Mouse (Mus musculus) forebrain, embryonic 11.5 days (tissue): ENCODE data around the gene Sp6. TPM values are rescaled to one million over a fixed set of nuclear protein-coding genes. Genes with fewer than 3 reads are reported as not detected.

Experiments
- ATAC-seq: fragments of 200-750 bp; cut with Nextera tagmentation; replicated peaks from 2 replicates; pipeline ENCODE4 v1.8.0; 2017; ENCODE audit warnings: moderate TSS enrichment; ENCODE audit not compliant: low FRiP score
- DNase-seq: peaks from one replicate; pipeline ENCODE4 v3.0.0-alpha.2; 2017; ENCODE audit warnings: low spot score
- H3K27ac ChIP-seq: fragments of 300-500 bp; sonication (generic); 2 replicates; pipeline ENCODE4 v1.5.1; 2014; ENCODE audit warnings: low read depth, low read length
- H3K27me3 ChIP-seq: fragments of 300-500 bp; sonication (generic); 2 replicates; pipeline ENCODE4 v1.6.1; 2014; ENCODE audit warnings: mild to moderate bottlenecking, low read length, mixed read lengths; ENCODE audit not compliant: control insufficient read depth, insufficient read depth
- H3K36me3 ChIP-seq: fragments of 300-500 bp; sonication (generic); 2 replicates; pipeline ENCODE4 v1.6.1; 2014; ENCODE audit warnings: mild to moderate bottlenecking, low read length, moderate library complexity, mixed read lengths; ENCODE audit not compliant: control insufficient read depth, insufficient read depth
- H3K4me1 ChIP-seq: fragments of 300-500 bp; sonication (generic); replicated peaks from 2 replicates; pipeline ENCODE4 v1.6.1; 2014; ENCODE audit warnings: low read length, mixed read lengths; ENCODE audit not compliant: control insufficient read depth, insufficient read depth
- H3K4me2 ChIP-seq: fragments of 300-500 bp; sonication (generic); 2 replicates; pipeline ENCODE4 v1.6.1; 2014; ENCODE audit warnings: low read depth, mild to moderate bottlenecking, low read length, moderate library complexity, mixed read lengths; ENCODE audit not compliant: severe bottlenecking
- H3K4me3 ChIP-seq: fragments of 300-500 bp; sonication (generic); 2 replicates; pipeline ENCODE4 v1.5.1; 2014; ENCODE audit warnings: low read depth, low read length
- H3K9ac ChIP-seq: fragments of 300-500 bp; sonication (generic); 2 replicates; pipeline ENCODE4 v1.6.1; 2014; ENCODE audit warnings: low read length
- H3K9me3 ChIP-seq: fragments of 300-500 bp; sonication (generic); 2 replicates; pipeline ENCODE4 v1.6.1; 2016; ENCODE audit warnings: low read length, mixed read lengths; ENCODE audit not compliant: control insufficient read depth
- WGBS: fragments of 180-500 bp; shearing (Covaris S2); extraction: QIAGEN DNeasy Blood & Tissue Kit; methylation state at CpG from one replicate; pipeline ENCODE4 v1.1.7; 2014; 5-methylcytosine and 5-hydroxymethylcytosine counted together
- polyA plus RNA-seq: library from polyadenylated mRNA; unstranded; fragments of >200 nt; fragmentation: Nextera tagmentation; extraction: Ambion mirVana; gene quantifications from 2 replicates; pipeline ENCODE4 v1.2.1, GENCODE M21; 2014

Sp6 gene
- polyA plus RNA-seq, 1 experiment from 2014 or later = not detected

- no peak overlapping the region for H3K4me2 ChIP-seq
- no peak overlapping the region for H3K27ac ChIP-seq
- H3K9me3 ChIP-seq = no peaks in the 10 kb centered on the region
- H3K36me3 ChIP-seq = no peaks in the 10 kb centered on the region; the same call in 1 of the 2 replicates
- H3K27me3 ChIP-seq = no peaks in the 10 kb centered on the region
- DNase-seq (no peak), ATAC-seq (no peak)
- H3K4me3 ChIP-seq = no peak overlapping the region
- no peaks in the 10 kb centered on the region for H3K4me1 ChIP-seq
- 84% methylated on average over 5 of the region's 5 CpGs for WGBS
- no peak overlapping the region for H3K9ac ChIP-seq
These were observed 22.9 kb downstream of the Sp6 start for GRCm38 (mm10) chr11:97036141-97036540.

GRCm38 (mm10) chr11:97038881-97039280 lies 25.7 kb downstream of the Sp6 start:
- Histone ChIP-seq H3K4me2 (no peak overlapping the region), H3K9me3 (no peaks in the 10 kb centered on the region), H3K36me3 (no peaks in the 10 kb centered on the region; the same call in 1 of the 2 replicates), H3K27me3 (no peaks in the 10 kb centered on the region), H3K4me1 (peaks cover 2% of the 10 kb centered on the region; the same call in 1 of the 2 replicates), H3K27ac (no peak overlapping the region), H3K9ac (no peak overlapping the region), H3K4me3 (no peak overlapping the region)
- WGBS = 78% methylated on average over 7 of the region's 7 CpGs
- no peak for ATAC-seq
- DNase-seq = no peak

- Histone ChIP-seq H3K9me3 (no peaks in the 10 kb centered on the region), H3K4me2 (peak overlapping the region; percentile 73), H3K27ac (no peak overlapping the region), H3K9ac (peak overlapping the region; percentile 32; the same call in 1 of the 2 replicates), H3K27me3 (no peaks in the 10 kb centered on the region), H3K4me3 (peak overlapping the region; percentile 76), H3K36me3 (no peaks in the 10 kb centered on the region), H3K4me1 (peaks cover 2% of the 10 kb centered on the region; the same call in 1 of the 2 replicates)
- WGBS = 52% methylated on average over 12 of the region's 12 CpGs
- DNase-seq (no peak), ATAC-seq (no peak)
These were observed 27.3 kb downstream of the Sp6 start for GRCm38 (mm10) chr11:97040301-97041021.

GRCm38 (mm10) chr11:97041022-97041899 lies 28.1 kb downstream of the Sp6 start, which contains the start of the genes Lrrc46 and Mrpl10:
Lrrc46 (minus strand) TSS chr11:97041407.
Mrpl10 (plus strand) TSS chr11:97041560.
- Histone ChIP-seq H3K27me3 (no peaks in the 10 kb centered on the region), H3K27ac (peak within 1 kb of the TSS; percentile 18; the same call in 1 of the 2 replicates), H3K4me2 (peak within 1 kb of the TSS; percentile 73), H3K9ac (peak within 1 kb of the TSS; percentile 84), H3K4me3 (peak within 1 kb of the TSS; percentile 76), H3K36me3 (no peaks in the 10 kb centered on the region), H3K4me1 (peaks cover 2% of the 10 kb centered on the region; the same call in 1 of the 2 replicates), H3K9me3 (no peaks in the 10 kb centered on the region)
- peak; percentile 98 for DNase-seq
- ATAC-seq = peak; percentile 84
- under 1% methylated on average over 48 of the region's 48 CpGs for WGBS

GRCm38 (mm10) chr11:97044902-97045301 lies 31.7 kb downstream of the Sp6 start:
- peaks cover 2% of the 10 kb centered on the region; the same call in 1 of the 2 replicates for H3K4me1 ChIP-seq
- no peak overlapping the region for H3K4me2 ChIP-seq
- no peaks in the 10 kb centered on the region for H3K9me3 ChIP-seq
- H3K36me3 ChIP-seq = no peaks in the 10 kb centered on the region; the same call in 1 of the 2 replicates
- H3K9ac ChIP-seq = no peak overlapping the region
- DNase-seq (no peak), ATAC-seq (no peak)
- no peaks in the 10 kb centered on the region for H3K27me3 ChIP-seq
- H3K4me3 ChIP-seq = no peak overlapping the region
- WGBS = 96% methylated on average over 8 of the region's 8 CpGs
- H3K27ac ChIP-seq = no peak overlapping the region

- Histone ChIP-seq H3K4me3 (no peak overlapping the region), H3K4me2 (no peak overlapping the region), H3K27me3 (no peaks in the 10 kb centered on the region), H3K27ac (no peak overlapping the region), H3K9me3 (no peaks in the 10 kb centered on the region), H3K9ac (no peak overlapping the region), H3K36me3 (no peaks in the 10 kb centered on the region; the same call in 1 of the 2 replicates), H3K4me1 (peaks cover 2% of the 10 kb centered on the region; the same call in 1 of the 2 replicates)
- no peak for ATAC-seq
- DNase-seq = no peak
- WGBS = 83% methylated on average over 7 of the region's 7 CpGs
These were observed 32.7 kb downstream of the Sp6 start for GRCm38 (mm10) chr11:97045861-97046260.

GRCm38 (mm10) chr11:97048090-97048650 lies 35.0 kb downstream of the Sp6 start:
- no peaks in the 10 kb centered on the region; the same call in 1 of the 2 replicates for H3K36me3 ChIP-seq
- 90% methylated on average over 8 of the region's 8 CpGs for WGBS

GRCm38 (mm10) chr11:97049492-97050085 lies 36.4 kb downstream of the Sp6 start:
- Histone ChIP-seq H3K4me2 (no peak overlapping the region), H3K36me3 (no peaks in the 10 kb centered on the region; the same call in 1 of the 2 replicates), H3K27ac (no peak overlapping the region; the same call in 1 of the 2 replicates)

More at GRCm38 (mm10) chr11:97048090-97048650, 35.0 kb downstream of the Sp6 start:
- no peaks in the 10 kb centered on the region for H3K9me3 ChIP-seq
- H3K27me3 ChIP-seq = no peaks in the 10 kb centered on the region
- H3K4me3 ChIP-seq = no peak overlapping the region
- H3K4me2 ChIP-seq = no peak overlapping the region
- peaks cover 11% of the 10 kb centered on the region for H3K4me1 ChIP-seq
- no peak for DNase-seq
- no peak overlapping the region for H3K27ac ChIP-seq
- H3K9ac ChIP-seq = no peak overlapping the region
- ATAC-seq = no peak

More at GRCm38 (mm10) chr11:97049492-97050085, 36.4 kb downstream of the Sp6 start:
- no peak for DNase-seq
- Histone ChIP-seq H3K4me3 (no peak overlapping the region), H3K4me1 (peaks cover 11% of the 10 kb centered on the region), H3K9me3 (no peaks in the 10 kb centered on the region), H3K27me3 (no peaks in the 10 kb centered on the region), H3K9ac (no peak overlapping the region)
- 79% methylated on average over 6 of the region's 6 CpGs for WGBS
- no peak for ATAC-seq
